Mouse (Mus musculus): ENCODE results near the gene Snx22.

GRCm38 (mm10) chr9:66020601-66021000, 48.9 kb downstream of the Snx22 start:
- TF ChIP-seq E2F4 (IDR thresholded peaks at IDR 0.05; ENCODE audit: insufficient read depth), result no peak
- TF ChIP-seq POLR2A (IDR thresholded peaks at IDR 0.05; ENCODE audit: insufficient read length, low read depth), result no peak

Measured in myocyte (in vitro differentiated cells).